Mouse (Mus musculus) MEL-GATA-1-ER (cell line): Measurements from ENCODE around the gene Hydin.
"Not testable (repeated sequence)": the region's sequence is repeated elsewhere in the genome, so short reads cannot be mapped to it uniquely, and the experiment has no call there.

Experiments
- DNase-seq: peaks from one replicate; pipeline ENCODE4 v3.0.0-alpha.2; 2012; ENCODE audit warnings: low read depth; ENCODE audit errors: extremely low read depth

Gene Hydin

DNA sequence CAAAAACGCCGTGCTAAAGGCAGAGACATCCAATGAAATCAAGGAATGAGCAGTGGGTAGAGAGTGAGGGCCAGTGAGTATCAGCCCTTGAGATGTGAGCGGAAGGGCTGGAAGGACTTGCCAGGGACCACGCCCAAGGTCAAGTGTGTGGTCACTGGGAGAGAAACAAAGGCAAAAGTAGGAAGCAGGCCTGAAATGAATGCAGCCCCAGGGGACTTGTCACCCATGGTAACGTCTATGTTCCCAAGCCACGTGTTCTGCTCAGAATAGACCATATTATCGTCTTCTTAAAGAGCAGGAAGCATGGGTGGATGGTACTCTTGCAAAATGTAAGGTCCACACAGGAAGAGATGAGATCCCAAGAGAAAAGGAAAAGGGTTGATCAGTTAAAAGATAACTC, 253.0 kb downstream of the Hydin start:
- DNase-seq: no peak

DNA sequence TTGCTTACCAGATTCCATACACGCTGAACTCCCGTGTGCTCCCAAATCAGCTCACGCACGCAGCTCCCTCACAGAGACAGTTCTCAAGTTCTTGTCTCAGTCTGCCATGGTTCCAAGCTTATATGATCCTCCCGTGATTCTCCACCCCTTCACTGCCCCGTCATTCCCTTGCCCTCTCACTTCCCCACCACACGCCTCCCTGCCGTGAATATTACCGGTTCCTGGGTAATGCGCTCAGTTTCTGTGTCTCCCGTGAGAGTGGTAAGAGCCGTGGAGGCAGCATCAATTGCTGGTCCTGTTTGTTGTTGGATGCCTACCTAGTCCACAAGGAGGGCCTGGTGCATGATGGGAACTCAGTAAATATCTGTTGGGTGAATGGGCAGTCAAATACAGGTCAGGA, 255.1 kb downstream of the Hydin start:
- no peak for DNase-seq

DNA sequence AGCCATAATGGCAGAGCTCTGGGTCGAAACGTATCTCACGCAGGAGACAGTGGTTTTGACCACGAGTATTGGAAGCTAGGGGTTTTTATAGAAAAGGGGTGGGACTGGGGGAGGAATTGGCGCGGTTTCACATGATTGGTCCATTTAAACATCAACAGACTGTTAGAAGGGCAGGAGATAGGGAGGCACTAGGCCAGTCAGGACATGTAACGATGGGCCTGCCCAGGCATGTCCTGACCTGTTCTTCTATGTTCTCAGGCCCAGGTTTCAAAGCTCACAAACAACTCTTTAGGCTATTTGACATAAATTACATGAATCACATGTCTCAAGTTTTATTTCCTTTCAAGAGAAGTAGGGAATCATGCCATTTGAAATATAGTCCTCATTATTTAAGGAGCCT, 255.7 kb downstream of the Hydin start:
- not testable (repeated sequence) for DNase-seq

DNA sequence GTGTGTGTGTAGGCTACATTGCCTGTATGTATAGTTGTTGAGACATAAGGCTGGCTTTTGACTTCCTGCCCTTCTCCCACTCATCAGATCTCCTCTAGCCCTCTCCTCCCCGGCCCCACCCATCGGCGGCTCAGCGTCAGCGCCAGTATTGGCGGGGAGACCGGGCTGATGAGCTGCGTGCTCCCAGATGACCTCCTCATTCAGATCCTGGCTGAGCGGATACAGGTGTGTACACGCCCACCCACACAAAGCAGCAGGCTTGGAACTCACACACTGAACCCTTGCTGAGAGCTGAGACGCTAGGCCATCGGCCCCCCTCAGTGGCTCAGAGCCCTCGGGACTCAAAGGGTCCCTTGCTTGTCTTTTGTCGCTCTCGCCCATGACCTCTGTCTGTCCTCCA, 256.2 kb downstream of the Hydin start:
- DNase-seq: no peak

DNA sequence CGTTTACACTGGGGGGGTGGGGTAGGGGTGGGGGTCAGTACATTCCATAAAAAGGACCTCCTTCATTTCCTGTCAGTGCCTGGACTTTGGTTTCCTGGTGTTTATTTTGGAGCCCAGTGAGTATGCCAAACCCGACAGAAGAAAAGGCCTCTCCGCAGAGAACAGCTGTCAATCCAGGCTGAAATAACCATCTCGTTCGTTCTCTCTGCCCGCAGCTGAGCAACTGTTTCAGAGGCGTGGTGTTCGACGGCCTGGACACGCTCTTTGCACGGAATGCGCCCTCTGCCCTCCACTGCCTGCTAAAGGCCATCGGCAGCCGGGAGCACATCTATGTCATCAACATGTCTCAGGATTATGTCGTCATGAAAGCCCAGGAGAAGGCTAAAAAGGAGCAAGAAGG, 258.5 kb downstream of the Hydin start:
- DNase-seq: no peak

DNA sequence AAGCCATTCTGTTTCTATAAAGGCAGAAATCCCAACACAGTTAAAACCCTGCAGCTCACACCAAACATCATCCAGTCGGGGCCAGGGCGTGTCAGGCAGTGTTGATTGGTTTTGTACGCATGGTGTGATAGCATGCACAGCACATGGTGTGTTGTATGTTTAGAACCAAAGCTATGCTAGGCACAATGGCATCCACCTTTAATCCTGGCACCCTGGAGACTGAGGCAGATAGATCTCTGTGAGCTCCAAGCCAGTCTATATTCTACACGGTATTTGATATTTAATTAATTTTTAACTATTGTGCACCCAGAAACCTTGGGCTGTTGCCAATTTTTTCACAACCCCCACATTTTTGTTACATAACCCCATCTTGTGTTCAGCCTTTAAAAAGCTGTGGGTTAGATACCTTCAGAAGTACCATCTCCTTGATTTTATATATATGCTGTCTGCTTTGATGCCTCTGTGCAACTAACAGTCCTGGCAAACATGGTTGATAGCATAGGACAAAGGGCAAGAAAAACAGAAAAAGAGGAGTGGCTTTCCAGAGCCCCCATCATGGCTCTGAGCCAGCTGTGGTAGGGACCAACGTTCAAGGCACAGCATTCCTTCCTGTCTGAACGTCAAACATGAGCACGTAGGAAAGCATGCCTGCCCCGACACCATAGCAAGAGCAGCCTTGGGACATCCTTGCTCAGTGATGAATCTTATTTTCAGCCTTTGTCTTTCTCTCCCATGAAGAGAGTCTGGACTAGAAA, 263.4 kb downstream of the Hydin start:
- no peak for DNase-seq

DNA sequence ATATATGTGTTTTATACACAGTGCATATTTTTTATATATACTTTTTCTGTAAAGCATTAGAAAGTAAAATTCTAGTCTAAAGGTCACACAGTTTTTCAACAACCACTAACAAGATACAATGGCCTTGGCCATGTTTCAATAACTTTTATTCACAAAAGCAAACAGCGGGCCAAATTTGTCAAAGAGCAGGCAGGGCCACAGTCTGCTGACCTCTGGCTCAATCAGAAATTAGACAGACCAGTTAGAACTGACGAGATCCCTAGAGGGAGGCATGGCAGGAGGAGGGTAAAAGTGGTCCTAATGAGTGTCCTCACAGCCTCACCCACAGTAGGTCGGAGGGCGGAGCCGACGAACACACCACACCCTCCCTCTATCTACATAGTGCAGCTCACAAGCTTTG, 267.0 kb downstream of the Hydin start:
- no peak for DNase-seq

DNA sequence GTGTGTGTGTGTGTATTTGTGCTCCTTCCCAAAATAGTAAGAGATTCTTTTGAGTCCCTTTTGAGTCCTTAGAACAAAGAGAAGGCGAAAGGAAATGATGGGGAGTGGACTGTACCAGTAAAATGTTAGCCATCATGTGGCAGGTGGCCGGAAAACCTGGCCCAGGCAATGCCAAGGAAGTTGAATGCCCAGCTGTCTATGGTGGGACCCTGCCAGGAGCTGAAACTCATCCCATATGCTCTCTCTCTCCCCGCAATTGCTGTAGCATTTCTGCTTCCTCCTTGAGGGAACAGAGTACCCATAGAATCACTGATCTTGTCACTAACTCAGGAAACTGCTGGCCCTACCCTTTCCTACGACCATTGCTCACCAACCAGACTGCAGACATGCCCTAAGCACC, 271.1 kb downstream of the Hydin start:
- DNase-seq: no peak

DNA sequence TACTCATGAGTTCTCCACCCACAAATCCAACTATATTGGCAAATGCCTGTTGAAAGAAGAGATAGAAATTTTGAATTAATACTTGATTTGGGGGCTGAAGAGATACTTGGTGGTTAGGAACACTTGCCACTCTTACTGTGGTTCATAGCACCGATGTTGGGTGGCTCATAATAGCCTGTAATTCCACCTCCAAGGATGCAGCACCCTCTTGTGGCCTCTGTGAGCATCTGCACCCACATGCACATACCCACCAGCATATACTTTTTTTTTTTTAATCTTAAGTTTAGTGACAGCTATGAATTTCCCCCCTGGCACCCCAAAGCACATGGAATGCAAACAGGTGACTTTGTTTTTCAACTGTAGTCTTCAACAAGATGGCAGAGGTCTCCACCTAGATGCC, 283.6 kb downstream of the Hydin start:
- DNase-seq: no peak

DNA sequence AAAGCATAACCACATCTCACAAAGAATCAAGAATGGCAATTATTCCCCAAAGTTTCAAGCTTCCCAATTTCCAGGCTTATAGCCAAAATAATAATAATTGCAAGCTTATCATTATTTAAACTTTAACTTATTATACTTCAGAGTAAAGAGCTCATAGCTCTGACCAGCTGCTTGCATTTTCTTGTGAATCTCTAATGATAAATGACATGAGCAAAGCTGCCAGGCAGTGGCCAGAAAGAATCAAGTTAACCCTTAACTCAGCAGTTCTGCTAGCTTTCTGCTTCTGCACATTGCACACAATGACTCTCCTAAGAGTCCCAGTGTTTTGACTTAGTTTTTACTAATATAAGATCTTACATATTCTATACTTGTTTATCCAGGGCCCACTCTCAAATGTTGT, 285.3 kb downstream of the Hydin start:
- not testable (repeated sequence) for DNase-seq

DNA sequence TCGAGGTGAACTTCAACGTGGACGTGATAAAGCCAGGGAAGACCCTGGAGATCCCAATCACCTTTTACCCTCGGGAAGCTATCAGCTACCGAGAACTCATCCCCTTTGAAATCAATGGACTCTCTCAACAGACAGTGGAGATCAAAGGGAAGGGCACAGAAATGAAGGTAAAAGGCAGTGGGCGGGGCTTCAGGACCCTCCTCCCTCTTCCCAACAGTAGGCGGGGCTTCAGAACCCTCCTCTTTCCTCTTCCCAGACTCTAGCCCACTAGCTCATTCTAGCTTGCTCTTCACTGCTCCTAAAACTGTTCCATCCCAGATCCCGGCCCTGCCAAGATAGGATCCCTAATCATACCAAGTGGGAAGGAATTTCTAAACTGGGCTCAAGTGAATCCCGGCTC, 325.9 kb downstream of the Hydin start:
- no peak for DNase-seq

DNA sequence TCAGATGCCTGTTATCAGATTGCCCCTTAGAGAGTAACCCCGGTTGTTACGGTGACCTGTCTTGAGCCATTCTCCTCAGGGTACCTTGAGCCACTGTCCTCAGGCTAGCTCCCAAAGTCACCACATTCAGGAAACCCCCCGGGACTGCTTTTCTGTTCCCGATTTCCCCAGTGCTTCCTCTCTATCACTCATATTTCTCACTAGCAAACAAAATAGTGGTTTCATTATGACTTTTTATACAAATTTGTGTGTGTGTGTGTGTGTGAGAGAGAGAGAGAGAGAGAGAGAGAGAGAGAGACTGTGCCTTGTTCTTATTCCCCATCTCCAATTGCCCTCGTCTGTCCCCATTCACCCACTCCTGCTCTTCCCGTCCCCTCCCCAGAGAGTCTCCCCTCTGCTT, 327.4 kb downstream of the Hydin start:
- DNase-seq: no peak

DNA sequence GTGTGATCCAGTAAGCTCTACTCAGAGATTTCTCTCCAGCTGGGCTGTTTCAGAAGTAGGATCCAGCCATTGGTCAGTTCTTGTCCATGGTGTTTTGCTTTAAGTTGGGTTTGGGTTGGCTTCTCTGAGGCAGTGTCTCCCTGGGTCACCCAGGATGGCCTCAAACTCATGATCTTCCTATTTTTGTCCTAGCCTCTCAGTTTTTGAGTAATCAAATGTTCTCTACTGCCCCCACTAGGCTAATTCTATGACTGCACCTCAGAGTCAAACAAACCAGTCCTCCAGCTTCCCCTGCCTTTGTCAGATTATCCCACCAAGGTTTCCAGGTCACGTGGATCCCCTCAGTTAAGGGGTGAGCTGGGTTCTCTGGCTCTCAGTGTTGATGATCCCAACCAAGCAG, 337.8 kb downstream of the Hydin start:
- DNase-seq: peak; percentile 22

DNA sequence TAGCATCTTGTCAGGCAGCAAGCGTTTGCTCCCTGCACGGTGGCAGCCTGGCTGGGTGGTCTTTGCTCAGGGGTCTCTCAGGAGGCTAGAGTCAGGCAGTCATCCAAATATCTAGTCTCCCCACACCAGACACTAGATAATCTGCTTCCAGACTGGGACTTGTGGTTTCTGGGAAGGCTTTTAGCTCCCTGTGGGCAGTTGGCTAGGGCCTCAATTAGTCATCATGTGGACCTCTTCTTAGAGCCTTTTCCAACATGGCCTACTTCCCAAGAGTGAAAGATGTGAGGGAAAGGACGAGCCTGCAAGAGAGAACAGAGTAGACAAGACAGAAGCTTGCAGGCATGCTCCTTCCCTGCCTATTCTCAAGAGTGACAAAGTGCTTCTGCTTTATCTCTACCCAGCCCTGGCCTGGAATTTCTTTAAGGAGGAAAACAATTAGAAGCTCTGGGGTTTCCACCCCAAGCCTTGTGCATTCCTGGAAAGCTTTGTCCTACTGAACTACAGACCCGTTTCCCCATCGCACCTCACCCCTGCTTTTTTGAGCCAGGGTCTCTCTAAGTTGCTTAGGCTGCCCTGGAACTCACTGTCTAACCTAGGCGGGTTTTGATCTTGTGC, 338.7 kb downstream of the Hydin start:
- DNase-seq: no peak

DNA sequence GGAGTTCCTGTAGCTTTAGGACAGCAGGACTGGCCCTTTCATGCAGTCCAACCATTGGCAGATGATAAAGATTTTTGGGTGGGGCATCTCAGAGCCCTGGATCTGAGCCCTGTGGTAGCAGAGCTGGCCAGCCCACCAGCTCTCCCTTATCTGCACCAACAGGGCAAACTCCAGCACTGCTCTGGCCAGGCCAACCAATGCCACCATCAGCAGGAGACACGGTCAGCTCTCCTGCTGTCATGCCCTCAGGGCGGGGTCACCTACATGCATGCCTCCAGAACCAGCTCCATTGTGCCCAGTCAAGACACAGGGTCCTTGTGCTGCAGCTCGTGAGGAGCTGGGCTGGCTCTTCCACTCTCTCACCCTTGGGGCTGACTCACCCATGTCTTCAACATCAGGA, 349.0 kb downstream of the Hydin start:
- no peak for DNase-seq

DNA sequence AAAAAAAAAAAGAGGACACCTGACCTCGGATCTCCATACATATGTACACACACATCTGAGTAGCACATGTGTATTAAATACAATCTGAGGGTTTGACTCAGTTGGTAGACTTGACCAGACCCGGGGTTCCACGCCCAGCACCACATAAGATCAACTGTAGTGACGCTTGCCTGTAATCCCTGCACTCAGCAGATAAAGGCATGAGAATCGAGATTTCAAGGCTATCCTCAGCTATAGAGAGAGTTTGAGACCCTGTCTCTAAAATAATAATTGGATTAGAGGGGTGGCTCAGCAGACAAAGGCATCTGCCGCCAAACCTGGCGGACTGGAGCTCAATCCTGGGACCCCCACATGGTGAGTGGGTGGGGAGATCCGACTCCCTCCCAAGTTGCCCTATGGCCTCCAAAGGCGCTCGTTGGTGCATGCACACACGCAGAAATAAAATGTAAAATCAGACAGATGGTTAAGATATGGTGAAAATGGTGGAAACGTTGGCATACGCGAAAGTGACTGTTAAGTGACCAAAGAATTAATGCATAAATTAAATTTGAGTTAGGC, 351.1 kb downstream of the Hydin start:
- DNase-seq: no peak

DNA sequence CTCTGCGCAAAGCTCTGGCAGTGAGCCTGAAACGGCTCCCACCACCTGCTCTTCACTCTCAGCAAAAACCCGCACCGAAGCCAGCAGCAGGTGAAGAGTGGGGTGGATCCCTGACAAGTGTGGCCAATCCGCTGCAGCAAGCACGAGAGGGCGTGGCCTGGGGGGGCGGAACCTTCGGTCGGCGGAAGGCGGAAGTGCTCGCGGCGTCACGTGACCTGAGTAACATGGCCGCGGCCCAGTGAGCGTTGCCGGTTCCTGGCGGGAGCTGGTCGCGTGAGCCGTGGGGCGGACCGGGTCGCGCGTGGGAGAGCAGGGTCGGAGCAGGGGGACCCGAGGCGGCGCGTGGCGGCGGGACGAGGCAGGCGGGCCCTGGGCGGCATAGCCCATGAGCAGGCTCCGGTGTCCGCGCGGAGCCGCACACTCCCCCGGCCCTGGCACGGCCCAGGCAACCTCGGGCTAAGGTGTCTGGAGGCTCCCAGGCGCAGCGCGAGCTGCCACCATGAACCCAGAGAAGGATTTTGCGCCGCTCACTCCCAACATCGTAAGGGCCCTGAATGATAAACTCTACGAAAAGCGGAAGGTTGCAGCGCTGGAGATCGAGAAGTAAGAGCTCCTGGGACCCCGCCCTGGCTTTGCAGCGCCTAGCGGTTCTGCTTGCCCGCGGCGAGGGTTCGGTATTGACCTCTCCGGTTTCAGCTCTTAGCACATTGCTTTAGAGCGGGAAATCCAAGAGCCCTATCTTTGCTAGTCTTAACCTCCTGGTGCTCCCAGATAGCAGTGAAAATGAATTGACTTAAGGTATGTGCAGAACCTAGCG, 351.8 kb downstream of the Hydin start, which contains the start of gene Vac14:
Gene Vac14 (plus strand): TSS at position 195 of the 817 bp plus-strand sequence.
- DNase-seq: peak; percentile 78

DNA sequence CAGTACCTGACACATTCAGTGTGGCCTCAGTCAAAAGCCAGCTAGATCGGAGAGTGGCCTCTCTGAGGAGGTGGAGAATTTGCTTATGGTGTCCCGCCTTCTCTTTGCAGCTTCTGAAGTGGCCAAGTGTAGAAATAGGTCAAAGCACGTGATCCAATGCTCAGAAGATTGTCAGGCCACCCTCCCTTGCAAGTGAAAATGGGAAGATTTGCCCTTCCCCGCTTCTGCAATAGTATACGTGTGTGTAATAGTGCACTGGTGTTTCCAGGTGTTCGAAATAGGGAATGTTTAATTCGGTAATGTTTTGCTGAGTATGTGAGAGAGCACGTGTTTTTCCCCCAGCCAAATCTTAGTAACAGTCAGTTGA, 352.4 kb downstream of the Hydin start:
- DNase-seq: peak; percentile 33

DNA sequence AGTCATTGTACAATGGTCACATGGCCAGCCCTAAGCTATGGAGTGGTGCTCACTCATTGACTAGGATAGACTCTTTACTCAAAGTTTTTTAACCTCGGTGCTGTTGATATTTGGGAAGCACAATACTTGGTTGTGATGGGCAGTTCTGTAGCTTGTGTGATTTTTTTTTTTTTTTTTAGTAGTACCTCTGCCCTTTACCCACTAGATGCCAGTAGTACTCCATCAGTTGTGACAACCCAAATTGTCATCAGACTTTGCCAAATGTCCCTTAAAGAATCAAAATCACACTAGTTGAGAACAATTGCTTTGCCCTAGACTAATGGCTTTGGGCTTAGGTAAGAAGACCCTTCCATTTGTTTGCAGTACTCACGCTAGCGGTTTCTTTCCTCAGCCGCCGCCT, 353.1 kb downstream of the Hydin start:
- DNase-seq: no peak

DNA sequence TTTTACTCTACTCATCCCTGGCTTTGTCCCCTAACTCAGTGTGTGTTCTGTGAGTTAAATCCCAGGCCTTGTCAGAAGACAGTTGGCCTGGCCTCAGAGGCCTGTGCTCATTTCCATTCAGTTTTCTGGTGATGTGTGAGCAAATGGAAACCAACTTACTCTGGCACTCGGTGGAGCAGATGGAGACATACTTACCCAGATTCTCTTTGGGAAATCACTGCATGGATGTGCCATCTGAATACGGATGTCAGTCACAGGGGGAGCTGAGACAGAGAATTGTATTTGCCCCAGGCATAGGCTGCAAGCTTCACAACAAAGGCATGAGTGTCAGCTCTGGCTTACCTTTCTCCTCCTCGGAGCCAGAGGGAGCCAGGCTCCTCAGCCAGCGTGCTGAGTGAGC, 359.7 kb downstream of the Hydin start:
- DNase-seq: no peak

DNA sequence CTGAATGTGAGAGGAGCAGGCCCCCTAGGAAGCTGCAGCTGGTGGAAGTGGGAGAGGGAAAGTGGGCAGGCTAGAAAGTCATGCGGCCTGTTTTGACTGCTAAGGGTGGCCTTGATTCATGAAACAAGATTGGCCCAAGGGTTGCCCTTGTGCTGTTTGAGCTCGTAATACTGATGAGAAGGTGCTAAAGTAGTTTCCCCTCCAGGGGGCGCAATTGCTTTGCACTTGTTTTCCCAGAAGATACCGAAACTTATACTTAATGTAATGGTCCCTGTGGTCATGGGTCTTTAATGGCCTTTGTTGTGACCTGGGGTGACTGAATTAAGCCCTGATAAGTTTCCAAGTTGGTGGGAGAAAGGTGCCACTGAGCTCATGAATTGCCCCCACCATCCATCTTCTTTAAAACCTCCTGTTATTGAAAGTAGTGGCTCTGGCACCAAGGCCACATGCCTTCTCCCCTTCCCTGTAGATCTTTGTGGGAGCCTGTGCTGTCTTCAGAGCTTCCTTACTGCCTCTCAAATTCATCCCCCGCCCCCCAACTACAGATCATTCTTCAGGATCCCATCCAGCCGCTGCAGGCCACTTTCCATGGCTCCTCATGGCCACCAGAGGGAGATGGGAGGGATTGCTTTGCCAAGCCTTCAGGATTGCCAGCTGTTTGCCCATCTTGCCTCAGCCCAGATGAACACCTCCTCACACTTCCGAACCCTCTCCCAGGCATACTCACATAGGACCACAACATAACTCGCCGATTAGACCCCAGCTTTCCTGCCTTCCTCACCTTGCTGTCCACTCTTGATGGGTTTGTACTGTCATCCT, 362.7 kb downstream of the Hydin start:
- DNase-seq: no peak
